Mouse (Mus musculus) forelimb bud, embryonic 11.5 days (tissue): ENCODE measurements around the gene Bloc1s1.

Source experiments
- DNase-seq: peaks from one replicate; pipeline ENCODE4 v3.0.0-alpha.2; 2012; ENCODE audit warnings: low read depth, low spot score

The Bloc1s1 gene

GRCm38 (mm10) chr10:128870341-128870740 lies 53.5 kb downstream of the Bloc1s1 start:
- DNase-seq = no peak
